Mouse (Mus musculus) midbrain, embryonic 16.5 days (tissue): ENCODE measurements at regions not wholly inside any gene's neighbourhood (a gene's known extent, or its start where the extent isn't known, plus 50 kb on each side); places are given as distances from the start of the nearest gene placed in this dataset.

Experiments used
- ATAC-seq: fragments of 200-750 bp; cut with Nextera tagmentation; 2 replicates; pipeline ENCODE4 v1.8.0; 2017; ENCODE audit warnings: moderate TSS enrichment
- H3K27ac ChIP-seq: fragments of 300-500 bp; sonication (generic); 2 replicates; pipeline ENCODE4 v1.5.1; 2014; ENCODE audit warnings: mild to moderate bottlenecking, low read length, mixed read lengths
- H3K27me3 ChIP-seq: fragments of 300-500 bp; sonication (generic); 2 replicates; pipeline ENCODE4 v1.6.1; 2014; ENCODE audit warnings: low read depth, low read length, mixed read lengths; ENCODE audit not compliant: control insufficient read depth, insufficient read depth
- H3K36me3 ChIP-seq: fragments of 300-500 bp; sonication (generic); 2 replicates; pipeline ENCODE4 v1.6.1; 2014; ENCODE audit warnings: mild to moderate bottlenecking, low read length, moderate library complexity, mixed read lengths; ENCODE audit not compliant: control insufficient read depth, insufficient read depth
- H3K4me1 ChIP-seq: fragments of 300-500 bp; sonication (generic); 2 replicates; pipeline ENCODE4 v1.6.1; 2014; ENCODE audit warnings: mild to moderate bottlenecking, low read length, mixed read lengths; ENCODE audit not compliant: control insufficient read depth, insufficient read depth
- H3K4me2 ChIP-seq: fragments of 300-500 bp; sonication (generic); 2 replicates; pipeline ENCODE4 v1.6.1; 2014; ENCODE audit warnings: mild to moderate bottlenecking, low read length, mixed read lengths
- H3K4me3 ChIP-seq: fragments of 300-500 bp; sonication (generic); 2 replicates; pipeline ENCODE4 v1.5.1; 2014; ENCODE audit warnings: low read depth, mild to moderate bottlenecking, low read length, moderate library complexity, mixed read lengths
- H3K9ac ChIP-seq: fragments of 300-500 bp; sonication (generic); 2 replicates; pipeline ENCODE4 v1.6.1; 2014; ENCODE audit warnings: low read depth, low read length, mixed read lengths
- H3K9me3 ChIP-seq: fragments of 300-500 bp; sonication (generic); replicated peaks from 2 replicates; pipeline ENCODE4 v1.6.1; 2014; ENCODE audit warnings: mild to moderate bottlenecking, low read length, mixed read lengths; ENCODE audit not compliant: control insufficient read depth, poor library complexity, severe bottlenecking
- WGBS: fragments of 180-500 bp; shearing (Covaris S2); extraction: QIAGEN DNeasy Blood & Tissue Kit; methylation state at CpG from one replicate; pipeline ENCODE4 v1.1.7; 2014; 5-methylcytosine and 5-hydroxymethylcytosine counted together

- no peak overlapping the region for H3K9ac ChIP-seq
- H3K4me2 ChIP-seq = no peak overlapping the region
- peaks cover 6% of the 10 kb centered on the region for H3K4me1 ChIP-seq
- H3K36me3 ChIP-seq = no peaks in the 10 kb centered on the region
- H3K27me3 ChIP-seq = no peaks in the 10 kb centered on the region
- no peak overlapping the region for H3K4me3 ChIP-seq
- WGBS = 20% methylated on average over 6 of the region's 6 CpGs
- H3K9me3 ChIP-seq = no peaks in the 10 kb centered on the region
- no peak overlapping the region for H3K27ac ChIP-seq
- ATAC-seq = peak; percentile 32; the same call in 1 of the 2 replicates
Measured at GRCm38 (mm10) chr8:50708219-50708911, 1864.6 kb upstream of the Tenm3 start.

GRCm38 (mm10) chr8:50704276-50704675 is 1860.5 kb upstream of the Tenm3 start:
- H3K4me3 ChIP-seq = no peak overlapping the region
- H3K4me2 ChIP-seq = no peak overlapping the region
- no peak overlapping the region for H3K27ac ChIP-seq
- H3K27me3 ChIP-seq = no peaks in the 10 kb centered on the region
- WGBS = 13% methylated on average over 1 of the region's 1 CpGs
- 0 out of 2 replicates have a peak, but pooled peaks have one; percentile 21 for ATAC-seq
- no peak overlapping the region for H3K9ac ChIP-seq
- H3K9me3 ChIP-seq = no peaks in the 10 kb centered on the region
- H3K4me1 ChIP-seq = peaks cover 6% of the 10 kb centered on the region
- no peaks in the 10 kb centered on the region for H3K36me3 ChIP-seq

- Histone ChIP-seq H3K27ac (no peak overlapping the region), H3K27me3 (no peaks in the 10 kb centered on the region), H3K4me3 (no peak overlapping the region), H3K9me3 (no peaks in the 10 kb centered on the region), H3K4me2 (no peak overlapping the region), H3K36me3 (no peaks in the 10 kb centered on the region), H3K9ac (no peak overlapping the region), H3K4me1 (no peaks in the 10 kb centered on the region)
- ATAC-seq = peak; percentile 67; the same call in 1 of the 2 replicates
- WGBS = 16% methylated on average over 1 of the region's 1 CpGs
Measured at GRCm38 (mm10) chr8:50689033-50689432, 1845.3 kb upstream of the Tenm3 start.

- Histone ChIP-seq H3K27ac (no peak overlapping the region), H3K4me3 (no peak overlapping the region), H3K9me3 (no peaks in the 10 kb centered on the region), H3K4me2 (no peak overlapping the region), H3K9ac (no peak overlapping the region), H3K36me3 (no peaks in the 10 kb centered on the region), H3K27me3 (no peaks in the 10 kb centered on the region), H3K4me1 (no peaks in the 10 kb centered on the region)
- 85% methylated on average over 4 of the region's 4 CpGs for WGBS
- no peak for ATAC-seq
Measured at GRCm38 (mm10) chr8:50665357-50665756, 1821.6 kb upstream of the Tenm3 start.
